Mouse (Mus musculus) embryonic fibroblast, embryonic 13.5 days (primary cell): ENCODE results near the gene Ffar3. TPM values are rescaled to one million over a fixed set of nuclear protein-coding genes. Genes with fewer than 3 reads are reported as not detected.
A peak's percentile ranks its signal among the peaks of the same experiment; 100 is the strongest.

Source experiments
- H3K27ac ChIP-seq: 2 replicates; pipeline ENCODE4 v1.5.1; 2012; ENCODE audit warnings: low read length, control low read depth, inconsistent platforms; ENCODE audit not compliant: insufficient read depth
- H3K4me1 ChIP-seq: 2 replicates; pipeline ENCODE4 v1.6.1; 2011; ENCODE audit warnings: low read length; ENCODE audit not compliant: control insufficient read depth, insufficient read depth
- H3K4me3 ChIP-seq: 2 replicates; pipeline ENCODE4 v1.5.1; 2011; ENCODE audit warnings: mild to moderate bottlenecking, control low read depth, low read length; ENCODE audit not compliant: insufficient read depth
- CTCF ChIP-seq: IDR thresholded peaks from 2 replicates; pipeline ENCODE4 v1.5.1; 2011; ENCODE audit warnings: mild to moderate bottlenecking, control low read depth, low read length, moderate library complexity, borderline replicate concordance; ENCODE audit not compliant: insufficient read depth
- POLR2A ChIP-seq: IDR thresholded peaks from 2 replicates; pipeline ENCODE4 v1.6.1; 2011; ENCODE audit warnings: low read depth, mild to moderate bottlenecking, control low read depth, low read length, moderate library complexity
- polyA plus RNA-seq: library from polyadenylated mRNA; stranded (reverse); fragments of >200 nt; gene quantifications from 2 replicates; pipeline ENCODE4 v1.2.4, GENCODE M21; 2011; ENCODE audit warnings: low read depth; ENCODE audit not compliant: missing spikeins, insufficient read length

Gene Ffar3
- polyA plus RNA-seq, 1 experiment: not detected

GRCm38 (mm10) chr7:30881367-30881766 lies 25.4 kb upstream of the Ffar3 start:
- no peaks in the 10 kb centered on the region for H3K4me1 ChIP-seq

GRCm38 (mm10) chr7:30880176-30880575 lies 24.2 kb upstream of the Ffar3 start, which contains the start of gene Cd22:
Gene Cd22, minus strand, starts transcription at chr7:30880342.
- Histone ChIP-seq H3K4me1 (no peaks in the 10 kb centered on the region), H3K27ac (no peak within 1 kb of the TSS), H3K4me3 (no peak within 1 kb of the TSS)
- TF ChIP-seq POLR2A (no peak), CTCF (no peak)

More at GRCm38 (mm10) chr7:30881367-30881766, 25.4 kb upstream of the Ffar3 start:
- TF ChIP-seq CTCF (no peak), POLR2A (no peak)
- no peak overlapping the region for H3K27ac ChIP-seq
- H3K4me3 ChIP-seq: no peak overlapping the region

GRCm38 (mm10) chr7:30878950-30879349 lies 23.0 kb upstream of the Ffar3 start:
- H3K4me1 ChIP-seq: no peaks in the 10 kb centered on the region
- no peak for TF ChIP-seq POLR2A
- TF ChIP-seq CTCF: no peak
- H3K4me3 ChIP-seq: no peak overlapping the region
- H3K27ac ChIP-seq: no peak overlapping the region

GRCm38 (mm10) chr7:30873083-30873482 lies 17.1 kb upstream of the Ffar3 start:
- Histone ChIP-seq H3K4me3 (no peak overlapping the region), H3K4me1 (no peaks in the 10 kb centered on the region), H3K27ac (no peak overlapping the region)
- TF ChIP-seq POLR2A: no peak
- TF ChIP-seq CTCF: 0 out of 2 replicates have a peak, but pooled peaks have one; percentile 19

- TF ChIP-seq CTCF (no peak), POLR2A (no peak)
- Histone ChIP-seq H3K4me1 (no peaks in the 10 kb centered on the region), H3K27ac (no peak overlapping the region), H3K4me3 (no peak overlapping the region)
These were observed 7.4 kb upstream of the Ffar3 start for GRCm38 (mm10) chr7:30863386-30863785.

- TF ChIP-seq CTCF: no peak
- no peak for TF ChIP-seq POLR2A
- H3K4me3 ChIP-seq: no peak within 1 kb of the TSS
- no peak within 1 kb of the TSS for H3K27ac ChIP-seq
- H3K4me1 ChIP-seq: no peaks in the 10 kb centered on the region
These were observed 5.5 kb upstream of the Ffar3 start, which contains the start of gene Ffar1 for GRCm38 (mm10) chr7:30861464-30861863. Gene Ffar1, minus strand, starts transcription at chr7:30861564.

GRCm38 (mm10) chr7:30859635-30860402 lies 3.8 kb upstream of the Ffar3 start:
- TF ChIP-seq POLR2A (no peak), CTCF (peak; percentile 70; the same call in 1 of the 2 replicates)
- Histone ChIP-seq H3K27ac (no peak overlapping the region), H3K4me3 (no peak overlapping the region), H3K4me1 (no peaks in the 10 kb centered on the region)

GRCm38 (mm10) chr7:30859290-30859634 lies 3.3 kb upstream of the Ffar3 start:
- Histone ChIP-seq H3K4me3 (no peak overlapping the region), H3K27ac (no peak overlapping the region), H3K4me1 (no peaks in the 10 kb centered on the region)
- TF ChIP-seq POLR2A (no peak), CTCF (peak; percentile 77)

GRCm38 (mm10) chr7:30857746-30858145 lies 1.8 kb upstream of the Ffar3 start:
- no peak for TF ChIP-seq POLR2A
- Histone ChIP-seq H3K27ac (no peak overlapping the region), H3K4me3 (no peak overlapping the region), H3K4me1 (no peaks in the 10 kb centered on the region)

- Histone ChIP-seq H3K4me1 (no peaks in the 10 kb centered on the region), H3K4me3 (no peak overlapping the region), H3K27ac (no peak overlapping the region)
- no peak for TF ChIP-seq POLR2A
- TF ChIP-seq CTCF: no peak
These were observed 4.6 kb downstream of the Ffar3 start for GRCm38 (mm10) chr7:30851421-30851820.

GRCm38 (mm10) chr7:30847934-30848333 lies 8.0 kb downstream of the Ffar3 start:
- H3K27ac ChIP-seq: no peak overlapping the region
- H3K4me3 ChIP-seq: no peak overlapping the region
- TF ChIP-seq CTCF (no peak), POLR2A (no peak)

More at GRCm38 (mm10) chr7:30847934-30848333, 8.0 kb downstream of the Ffar3 start:
- no peaks in the 10 kb centered on the region for H3K4me1 ChIP-seq
